Mouse (Mus musculus) spleen, embryonic (tissue): ENCODE data around the gene Grin2b.

Source experiments
- CTCF ChIA-PET: fragments of 350-600 bp; sonication (Branson Sonifier 250); formaldehyde crosslinking; loops from one replicate; lab custom pipeline; 2022; lab: Charles Lee

Gene Grin2b

DNA sequence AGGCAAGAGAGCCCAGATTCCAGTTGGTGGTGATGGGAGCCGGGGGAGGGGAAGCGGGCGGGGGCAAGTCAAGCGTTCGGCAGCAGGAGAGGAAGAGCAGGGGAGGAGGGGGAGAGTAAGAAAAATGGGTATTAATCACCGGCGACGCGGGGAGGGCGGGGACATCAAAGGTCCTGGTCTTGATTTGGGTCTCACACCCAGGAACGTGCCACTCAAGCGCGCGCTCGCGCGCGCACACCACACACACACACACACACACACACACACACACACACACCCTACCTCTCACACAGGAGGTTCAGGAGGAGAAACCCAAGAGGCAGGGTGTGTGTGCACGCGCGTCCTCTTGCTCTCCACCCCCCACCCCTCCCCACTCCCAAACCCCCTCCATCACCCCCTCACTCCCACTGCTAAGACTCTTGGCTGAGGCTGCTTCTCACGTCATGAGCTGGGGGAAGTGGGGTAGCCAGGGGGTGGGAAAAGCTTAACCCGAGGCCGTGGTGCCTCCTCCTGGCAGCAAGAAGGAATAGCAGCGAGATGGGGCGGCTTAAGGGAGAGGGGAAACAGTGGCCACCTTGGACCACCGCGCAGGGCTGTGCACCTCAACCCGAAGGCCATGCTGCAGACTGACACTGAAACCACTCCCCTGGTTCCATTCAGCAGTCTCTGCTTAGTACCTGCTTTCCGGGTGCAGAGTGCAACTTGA, at the start of gene Grin2b:
TSS of gene Grin2b (minus strand) at position 321 of the 706 bp plus-strand sequence.
- CTCF ChIA-PET: no interaction called here

DNA sequence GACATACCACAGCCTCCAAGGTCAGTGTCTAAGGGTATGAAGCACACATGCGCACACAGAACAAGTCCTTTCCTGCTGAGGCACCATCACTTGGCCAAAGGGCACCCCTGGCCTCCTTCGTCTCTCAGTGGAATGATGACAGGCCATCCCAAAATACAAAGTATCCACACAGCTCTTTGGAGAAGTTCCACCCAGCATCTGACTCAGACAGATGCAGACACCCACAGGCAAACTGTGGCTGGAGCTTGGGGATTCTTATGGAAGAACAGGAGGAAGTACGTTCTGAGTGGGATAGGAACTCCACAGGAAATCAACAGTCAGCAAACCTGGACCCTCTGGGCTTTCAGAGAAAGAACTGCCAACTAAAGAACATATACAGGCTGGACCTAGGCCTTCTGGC, 48.6 kb upstream of the Grin2b start:
- CTCF ChIA-PET: no interaction called here

DNA sequence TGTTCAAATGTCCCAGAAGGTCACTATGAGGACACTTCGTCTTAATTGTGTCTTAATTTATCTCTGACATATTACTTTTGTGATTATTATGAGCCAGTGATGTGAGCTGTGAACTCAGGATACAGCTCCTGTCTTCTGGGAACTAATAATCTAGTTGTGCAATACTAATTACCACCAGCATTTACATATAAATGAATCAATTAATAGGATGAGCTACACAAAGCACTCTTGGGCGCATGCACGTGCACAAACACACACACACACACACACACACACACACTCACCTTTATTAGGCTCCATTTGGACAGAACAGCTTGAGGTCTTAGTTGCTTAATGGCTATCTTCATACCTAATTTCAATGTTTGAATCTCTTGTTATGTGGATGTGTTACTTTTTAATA, 37.1 kb upstream of the Grin2b start:
- CTCF ChIA-PET: no interaction called here

- CTCF ChIA-PET: no interaction called here
These were observed 26.5 kb upstream of the Grin2b start for GRCm38 (mm10) chr6:136199814-136200213.

GRCm38 (mm10) chr6:136194616-136195015, 21.3 kb upstream of the Grin2b start:
- CTCF ChIA-PET: no interaction called here

DNA sequence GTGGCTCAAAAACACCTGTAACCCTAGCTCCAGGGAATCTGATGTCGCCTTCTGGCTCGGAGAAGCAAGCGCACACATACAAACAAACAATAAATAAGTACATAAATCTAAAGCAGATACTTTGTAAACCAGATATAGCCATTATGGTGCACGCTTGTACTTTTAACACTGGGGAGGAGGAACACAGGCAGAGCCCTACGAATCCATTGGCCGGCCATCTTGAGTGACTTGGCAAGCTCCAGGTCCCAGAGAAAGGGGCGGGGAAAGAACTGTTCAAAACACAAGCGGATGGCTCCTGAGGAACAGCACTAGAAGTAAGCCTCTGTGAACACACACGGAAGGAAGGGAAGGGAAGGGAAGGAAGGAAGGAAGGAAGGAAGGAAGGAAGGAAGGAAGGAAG, 4.8 kb upstream of the Grin2b start:
- CTCF ChIA-PET: no interaction called here

GRCm38 (mm10) chr6:136172801-136173190, 515 bp downstream of the Grin2b start:
- CTCF ChIA-PET: no interaction called here

GRCm38 (mm10) chr6:136172172-136172651, 1.1 kb downstream of the Grin2b start:
- CTCF ChIA-PET: no interaction called here

- CTCF ChIA-PET: no interaction called here
These were observed 2.0 kb downstream of the Grin2b start for GRCm38 (mm10) chr6:136171343-136171742.

GRCm38 (mm10) chr6:136170381-136170780, 2.9 kb downstream of the Grin2b start:
- CTCF ChIA-PET: no interaction called here

- CTCF ChIA-PET: no interaction called here
These were observed 6.0 kb downstream of the Grin2b start for GRCm38 (mm10) chr6:136167361-136167760.

DNA sequence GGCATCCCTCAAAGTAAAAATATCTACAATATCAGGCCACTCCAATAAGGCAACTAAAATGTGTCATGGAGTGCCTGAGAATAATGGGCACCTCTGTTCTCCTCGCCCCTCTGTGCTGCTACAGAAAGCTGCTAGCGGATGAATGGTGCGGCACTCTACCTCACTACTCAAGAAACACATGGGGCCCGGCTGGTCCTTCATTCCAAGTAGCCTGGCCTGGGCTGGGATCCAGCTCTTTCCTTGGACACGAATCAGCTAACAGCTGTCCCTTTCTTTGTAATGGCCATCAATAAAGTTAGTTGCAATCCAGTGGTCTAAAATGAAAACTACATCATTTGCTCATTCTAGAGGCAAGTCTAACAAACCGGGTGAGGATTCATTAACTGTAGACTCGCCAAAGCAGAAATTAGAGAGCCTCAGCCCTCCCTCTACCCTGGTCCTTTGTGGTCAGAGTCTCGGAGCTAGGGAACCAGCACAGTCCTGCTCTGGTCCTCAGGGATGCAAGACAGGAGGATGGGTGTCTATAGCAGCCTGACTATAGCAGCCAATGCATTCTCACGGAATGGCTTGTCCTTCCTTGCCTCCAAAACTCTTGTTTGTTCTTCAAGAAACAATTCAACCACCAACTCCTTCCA, 7.8 kb downstream of the Grin2b start:
- CTCF ChIA-PET: no interaction called here

DNA sequence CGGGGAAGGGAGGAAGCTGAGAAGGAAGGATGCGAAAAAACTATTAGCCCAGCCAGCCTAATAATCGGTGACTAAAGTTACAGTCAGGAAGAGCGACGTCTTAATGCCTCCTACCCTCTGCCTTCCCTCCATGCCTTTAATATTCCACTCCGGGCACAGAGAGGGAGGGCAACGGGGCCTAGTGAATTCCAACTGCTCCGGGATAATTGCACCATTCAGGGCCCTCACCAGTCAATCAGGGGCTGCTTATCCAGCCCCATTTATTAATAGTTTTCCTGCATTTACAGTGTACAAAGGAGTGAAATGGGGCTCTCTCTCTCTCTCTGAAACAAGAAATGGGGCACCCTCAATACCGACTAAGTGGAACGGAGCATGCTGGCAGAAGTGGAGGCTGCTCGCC, 11.2 kb downstream of the Grin2b start:
- CTCF ChIA-PET: no interaction called here

- CTCF ChIA-PET: no interaction called here
These were observed 19.9 kb downstream of the Grin2b start for GRCm38 (mm10) chr6:136153444-136153843.

- CTCF ChIA-PET: no interaction called here
These were observed 23.2 kb downstream of the Grin2b start for GRCm38 (mm10) chr6:136150064-136150463.

DNA sequence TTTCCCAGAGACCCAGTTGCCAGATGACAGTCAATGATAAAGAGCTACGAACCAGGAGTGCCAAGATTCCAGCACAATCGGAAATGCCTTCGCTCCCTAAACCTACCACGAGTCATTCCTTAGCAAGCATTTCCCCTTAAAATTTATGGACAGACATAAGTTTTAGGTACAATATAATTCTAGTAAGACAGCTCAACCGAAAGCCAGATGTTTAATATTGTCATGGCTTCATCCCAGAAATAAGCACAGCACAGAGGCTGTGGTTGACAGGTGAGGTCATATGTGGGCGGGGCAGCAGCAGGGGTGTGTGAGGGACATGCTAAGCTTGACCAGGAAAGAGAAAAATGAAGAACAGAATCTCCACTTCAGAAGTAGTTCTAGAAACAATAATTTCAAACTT, 33.3 kb downstream of the Grin2b start:
- CTCF ChIA-PET: interaction anchor here (0.5 kb wide), 1 partner anchor 102 kb away, joined by 3 read pairs; no protein-coding TSS in a partner anchor

- CTCF ChIA-PET: no interaction called here
These were observed 42.9 kb downstream of the Grin2b start for GRCm38 (mm10) chr6:136130456-136130855.

DNA sequence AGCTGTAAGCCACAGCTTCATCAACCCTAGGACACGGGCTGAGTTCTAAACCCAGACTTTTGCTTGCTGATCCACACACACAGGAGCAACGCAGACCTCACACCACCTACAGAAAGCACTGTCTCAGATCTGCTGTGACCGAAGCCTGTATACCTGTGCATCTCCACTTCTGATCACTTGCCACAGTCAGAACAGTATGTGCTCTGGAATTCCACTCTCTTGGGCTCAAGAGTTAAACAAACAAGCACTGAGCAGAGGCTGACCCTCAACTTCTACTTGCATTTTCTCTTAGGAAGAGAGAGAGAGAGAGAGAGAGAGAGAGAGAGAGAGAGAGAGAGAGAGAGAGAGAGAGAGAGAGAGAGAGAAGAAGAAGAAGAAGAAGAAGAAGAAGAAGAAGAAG, 50.7 kb downstream of the Grin2b start:
- CTCF ChIA-PET: no interaction called here

DNA sequence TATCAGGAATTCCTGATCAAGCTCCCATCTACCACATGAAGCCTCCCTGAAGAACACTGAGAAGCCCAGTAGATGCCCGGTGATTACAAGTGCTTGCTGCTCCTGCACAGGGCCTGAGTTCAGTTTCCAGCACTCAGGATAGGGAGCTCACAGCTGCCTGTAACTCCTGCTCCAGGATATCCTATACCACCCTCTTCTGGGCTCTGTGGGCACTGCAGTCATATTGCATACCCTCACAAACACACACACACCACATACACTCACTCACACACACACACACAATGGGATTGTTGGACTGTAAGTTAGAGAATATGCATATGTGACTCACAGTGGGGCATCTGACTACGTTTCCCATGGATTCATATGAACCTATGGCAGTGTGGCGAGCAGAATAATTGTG, 55.9 kb downstream of the Grin2b start:
- CTCF ChIA-PET: no interaction called here

GRCm38 (mm10) chr6:136113639-136114410, 59.5 kb downstream of the Grin2b start:
- CTCF ChIA-PET: no interaction called here

GRCm38 (mm10) chr6:136109172-136109571, 64.1 kb downstream of the Grin2b start:
- CTCF ChIA-PET: no interaction called here

DNA sequence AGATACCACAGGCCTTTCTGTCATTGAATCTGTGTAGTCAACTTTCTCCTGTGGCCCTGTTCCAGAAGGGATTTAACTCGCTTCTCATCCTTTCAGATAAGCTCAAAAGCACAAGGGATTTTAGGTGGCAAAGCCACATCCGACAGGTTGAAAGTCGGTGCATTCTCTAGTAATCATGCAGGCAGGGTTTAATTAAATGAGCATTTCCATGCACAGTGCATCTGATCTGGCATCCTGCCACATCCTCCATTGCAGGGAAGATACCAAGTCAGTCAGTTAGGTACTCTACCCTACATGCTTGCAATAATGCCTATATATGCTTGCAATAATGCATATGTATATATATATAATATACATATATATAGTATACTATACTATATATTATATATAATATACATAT, 64.8 kb downstream of the Grin2b start:
- CTCF ChIA-PET: no interaction called here

- CTCF ChIA-PET: no interaction called here
These were observed 68.1 kb downstream of the Grin2b start for GRCm38 (mm10) chr6:136105221-136105620.
